Comparison of ENCODE assay signal across 11 mouse cellular contexts in the genomic region with DNA sequence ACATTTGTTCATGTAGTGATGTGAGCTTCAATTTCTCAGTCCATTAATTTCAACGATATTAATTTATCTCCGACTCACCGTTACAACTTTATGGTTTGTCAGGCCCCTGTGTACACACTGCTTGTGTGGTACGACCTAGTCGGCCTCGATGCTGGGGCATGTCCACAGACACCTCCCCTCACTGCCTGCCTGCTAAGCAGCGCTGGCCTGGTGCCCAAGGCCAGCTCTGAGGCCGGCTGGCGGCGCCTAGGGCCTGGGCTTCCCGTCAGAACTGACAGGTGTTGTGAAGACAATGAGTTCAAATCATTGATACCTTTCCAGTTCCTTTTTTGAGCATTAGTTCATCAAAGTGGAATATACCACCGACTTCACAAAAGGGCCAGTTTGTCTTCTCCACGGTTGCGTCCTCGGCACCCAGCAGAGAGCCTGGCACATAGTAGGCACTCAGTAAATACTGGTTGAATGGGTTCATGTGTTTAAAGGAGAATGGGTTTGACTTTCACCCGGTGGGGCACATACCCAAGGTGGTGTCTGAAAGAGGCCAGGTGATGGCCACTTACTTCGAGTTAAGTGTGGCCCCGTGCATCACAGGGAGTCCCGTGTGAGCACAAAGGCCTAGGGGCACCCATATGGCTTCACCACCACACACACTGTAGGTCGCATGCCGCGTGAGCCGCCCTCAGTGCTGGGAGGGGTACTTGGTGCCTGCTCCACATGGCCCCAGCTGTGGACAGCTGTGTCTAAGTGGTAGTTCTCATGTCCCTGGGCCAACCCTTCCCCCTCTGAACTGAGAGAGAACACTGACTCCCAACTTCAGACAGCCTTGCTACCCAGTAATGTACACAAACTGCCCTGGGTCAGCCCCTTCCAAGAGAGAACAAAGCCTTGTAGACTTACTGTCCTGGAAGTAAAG.
A peak's percentile ranks its signal among the peaks of the same experiment; 100 is the strongest.
DNase-seq lines count a peak whose midpoint lies in the region; ATAC-seq lines count a peak whose summit lies in the region.
"Had no signal": no experiment of that assay in that cellular context is flagged by ENCODE, and none has a peak within 500 bp of the region (broad histone marks: within the 10 kb centered on the region; RNA-seq: fewer than 3 reads in every experiment).

No protein-coding gene starts in this region.

- 88% methylated on average over 23 of the region's 23 CpGs for whole genome bisulfite sequencing in limb, embryonic 12.5 days
- WGBS in limb, embryonic 10.5 days: 90% methylated on average over 23 of the region's 23 CpGs

- peaks cover 5% of the 10 kb centered on the region; the same call in 1 of the 2 replicates for H3K27me3 ChIP-seq in limb, embryonic 12.5 days
- H3K27me3 ChIP-seq in limb, embryonic 10.5 days (ENCODE audit: low read depth, poor library complexity, severe bottlenecking): peaks cover 52% of the 10 kb centered on the region

- no peak overlapping the region for H3K4me2 ChIP-seq in limb, embryonic 12.5 days

- peaks cover 69% of the 10 kb centered on the region for H3K36me3 ChIP-seq in limb, embryonic 12.5 days
- peaks cover 74% of the 10 kb centered on the region for H3K36me3 ChIP-seq in limb, embryonic 10.5 days

- H3K4me3 ChIP-seq in limb, embryonic 12.5 days (replicated peaks): no peak overlapping the region
- no peak overlapping the region for H3K4me3 ChIP-seq in limb, embryonic 10.5 days

- DNase-seq in cerebellum, postnatal 10 days: peak; percentile 69 to 79
- no peak for DNase-seq in cerebellum, postnatal 36 days
- DNase-seq in limb, embryonic 10.5 days (ENCODE audit: low spot score): no peak
- peak; percentile 64 for DNase-seq in adrenal gland, adult 2 months
- peak; percentile 32 for DNase-seq in heart, postnatal 4 days
- no peak for DNase-seq in urinary bladder, postnatal 4 days (ENCODE audit: low spot score in 2 of 2)
- DNase-seq: gastrocnemius, postnatal 25 days; right cerebral cortex, adult 18-20 months; thymus, adult 2 months had no signal

- peaks cover 3% of the 10 kb centered on the region; the same call in 1 of the 2 replicates for H3K4me1 ChIP-seq in limb, embryonic 12.5 days (replicated peaks)
- peaks cover 12% of the 10 kb centered on the region; the same call in 1 of the 2 replicates for H3K4me1 ChIP-seq in limb, embryonic 10.5 days

- no peaks in the 10 kb centered on the region for H3K9me3 ChIP-seq in limb, embryonic 12.5 days
- H3K9me3 ChIP-seq in limb, embryonic 10.5 days (replicated peaks): no peaks in the 10 kb centered on the region

- H3K9ac ChIP-seq in limb, embryonic 12.5 days (replicated peaks): no peak overlapping the region

- no peak overlapping the region for H3K27ac ChIP-seq in limb, embryonic 12.5 days
- no peak overlapping the region for H3K27ac ChIP-seq in limb, embryonic 10.5 days

- peak; percentile 8; the same call in 1 of the 2 replicates for ATAC-seq in limb, embryonic 12.5 days (ENCODE audit: insufficient number of reproducible peaks, insufficient read depth, low FRiP score, low TSS enrichment, low read depth)
- no peak for ATAC-seq in granulocyte monocyte progenitor cell, adult 5-6 weeks (replicated peaks; ENCODE audit: poor library complexity, severe bottlenecking)

Comparison
In these comparisons a context has a peak if more than half of its experiments do, and no peak if none do; other contexts are left out.
1. DNase-seq: peak in cerebellum, postnatal 10 days (2 of 2), adrenal gland, adult 2 months (single experiment) and heart, postnatal 4 days (single experiment); none in cerebellum, postnatal 36 days (0 of 2), limb, embryonic 10.5 days (single experiment) and urinary bladder, postnatal 4 days (0 of 2).